Mouse (Mus musculus) cerebral cortex, adult 2 months (tissue): ENCODE results near the gene Mea1.

ENCODE experiments used
- WGBS: fragments of 180-500 bp; shearing (Covaris S2); methylation state at CpG from one replicate; pipeline ENCODE4 v1.1.7; 2018; 5-methylcytosine and 5-hydroxymethylcytosine counted together

Mea1 gene

GRCm38 (mm10) chr17:46669911-46670310 lies 8.7 kb upstream of the Mea1 start:
- 96% methylated on average over 10 of the region's 10 CpGs for WGBS

GRCm38 (mm10) chr17:46673850-46674529 lies 4.6 kb upstream of the Mea1 start, which contains the start of gene Rrp36:
Rrp36 (minus strand) TSS chr17:46674352.
- under 1% methylated on average over 43 of the region's 43 CpGs for WGBS

- 19% methylated on average over 15 of the region's 15 CpGs for WGBS
Observed at GRCm38 (mm10) chr17:46674530-46675283, 3.9 kb upstream of the Mea1 start.

DNA sequence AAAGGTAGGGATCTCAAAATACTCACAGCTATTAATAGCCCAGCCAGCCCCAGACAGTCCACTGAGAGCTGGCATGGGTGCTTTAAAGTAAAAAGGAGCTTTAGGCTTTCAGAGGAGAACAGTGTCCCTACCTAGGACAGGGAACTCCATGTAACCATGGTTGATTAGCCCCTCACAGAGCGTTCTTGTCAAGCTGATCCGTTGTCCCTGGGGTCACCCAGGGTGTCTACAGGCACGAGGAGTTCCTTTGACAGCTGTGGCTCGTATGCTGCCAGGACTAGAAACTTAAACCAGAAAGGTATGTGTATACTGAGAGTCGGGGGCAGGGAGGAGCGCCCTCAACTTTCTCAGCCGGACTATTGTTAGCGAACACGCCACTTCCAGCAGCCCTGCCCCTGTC lies 318 bp downstream of the Mea1 start:
- 51% methylated on average over 9 of the region's 9 CpGs for WGBS

GRCm38 (mm10) chr17:46679843-46680759 lies 1.5 kb downstream of the Mea1 start:
- under 1% methylated on average over 34 of the region's 34 CpGs for WGBS

GRCm38 (mm10) chr17:46680760-46681373 lies 2.3 kb downstream of the Mea1 start, which contains the start of gene Klhdc3:
Klhdc3 (minus strand) TSS chr17:46680914.
- under 1% methylated on average over 49 of the region's 49 CpGs for WGBS

- 25% methylated on average over 12 of the region's 12 CpGs for WGBS
Observed at GRCm38 (mm10) chr17:46681466-46682118, 3.0 kb downstream of the Mea1 start.

DNA sequence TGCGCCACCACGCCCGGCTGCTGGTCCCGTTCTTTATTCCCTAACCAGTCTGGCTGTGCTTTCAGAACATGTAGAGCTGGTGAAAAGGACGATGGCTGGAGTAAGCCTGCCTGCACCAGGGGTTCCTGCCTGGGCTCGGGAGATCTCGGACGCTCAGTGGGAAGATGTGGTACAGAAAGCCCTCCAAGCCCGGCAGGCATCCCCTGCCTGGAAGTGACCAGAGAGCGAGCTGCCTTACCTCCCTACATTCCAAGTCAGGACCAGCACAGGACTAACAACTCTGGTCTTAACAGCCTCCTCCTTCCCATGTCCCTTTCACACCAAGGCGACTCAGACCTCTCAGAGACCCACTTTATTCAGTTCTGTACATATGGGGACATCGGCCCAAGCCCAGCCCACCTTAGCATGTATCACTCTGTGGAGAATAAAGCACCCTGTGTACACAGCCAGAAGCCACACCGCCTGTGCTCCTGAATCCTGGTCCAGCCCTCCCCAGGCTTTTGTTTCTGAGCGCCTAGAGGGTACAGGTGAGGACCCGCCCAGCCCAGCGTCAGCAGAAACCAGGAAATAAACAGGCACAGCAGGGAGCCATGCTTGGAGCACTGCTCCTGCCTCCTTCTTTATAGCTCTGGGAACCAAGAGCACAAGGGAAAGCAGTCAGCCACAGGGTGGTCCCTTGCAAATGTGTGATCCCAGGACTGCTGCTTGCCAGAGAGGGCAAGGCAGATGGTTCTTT lies 4.2 kb downstream of the Mea1 start:
- WGBS: 78% methylated on average over 16 of the region's 16 CpGs

- WGBS: 88% methylated on average over 6 of the region's 6 CpGs
Observed at GRCm38 (mm10) chr17:46685913-46686312, 7.3 kb downstream of the Mea1 start.

GRCm38 (mm10) chr17:46690665-46691064 lies 12.1 kb downstream of the Mea1 start:
- WGBS: 90% methylated on average over 12 of the region's 12 CpGs

- WGBS: 97% methylated on average over 2 of the region's 2 CpGs
Observed at GRCm38 (mm10) chr17:46691390-46691789, 12.8 kb downstream of the Mea1 start.

DNA sequence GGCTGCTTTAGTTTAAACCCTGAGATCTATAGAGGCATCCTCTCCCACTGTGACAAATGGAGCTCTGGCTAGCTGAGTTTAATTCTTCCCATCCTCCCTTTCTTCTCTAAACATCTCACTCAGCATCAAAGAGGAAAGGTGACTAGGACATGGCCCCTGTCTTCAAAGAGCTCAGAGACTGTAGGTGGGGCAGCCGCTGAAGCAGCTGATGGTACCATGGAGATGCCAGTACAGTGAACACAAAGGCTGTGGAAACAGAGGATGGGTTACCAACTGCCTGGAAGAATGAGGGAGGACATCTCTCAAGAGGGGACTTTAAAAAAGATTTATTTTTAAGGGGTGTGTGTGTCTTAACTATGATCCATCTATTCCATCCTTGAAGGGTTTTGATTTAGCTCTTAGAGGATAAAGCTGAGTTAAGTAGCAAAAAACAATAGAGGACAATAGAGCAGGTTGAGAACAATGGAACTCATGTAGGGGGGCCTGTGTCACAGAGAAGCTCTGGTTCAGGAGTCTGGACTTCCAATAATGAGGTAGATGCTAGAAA lies 16.0 kb downstream of the Mea1 start:
- 79% methylated on average over 1 of the region's 1 CpGs for WGBS

- 92% methylated on average over 6 of the region's 6 CpGs for WGBS
Observed at GRCm38 (mm10) chr17:46698515-46698914, 19.9 kb downstream of the Mea1 start.

GRCm38 (mm10) chr17:46699245-46699644 lies 20.7 kb downstream of the Mea1 start:
- 84% methylated on average over 5 of the region's 5 CpGs for WGBS

DNA sequence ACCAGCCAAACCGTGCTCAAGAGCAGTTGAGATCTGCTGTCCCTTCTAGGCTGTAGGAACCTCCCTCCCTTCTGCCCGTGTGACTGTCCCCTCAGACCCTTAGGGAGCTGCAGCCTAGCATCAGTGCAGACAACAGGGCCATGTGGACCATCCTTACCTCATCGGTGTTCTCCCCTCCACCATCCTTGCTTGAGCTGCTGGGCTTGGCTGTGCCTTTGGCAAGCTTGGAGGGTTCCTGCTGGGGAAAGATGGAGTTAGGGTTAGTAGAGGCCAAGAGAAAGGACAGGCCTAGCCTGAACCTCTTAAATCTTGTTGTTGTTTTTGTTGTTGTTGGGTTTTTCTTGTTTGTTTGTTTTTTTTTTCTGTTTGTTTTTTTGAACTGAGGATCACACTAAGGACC lies 21.3 kb downstream of the Mea1 start:
- 87% methylated on average over 3 of the region's 3 CpGs for WGBS

- 41% methylated on average over 12 of the region's 12 CpGs for WGBS
Observed at GRCm38 (mm10) chr17:46701489-46701888, 22.9 kb downstream of the Mea1 start.

GRCm38 (mm10) chr17:46702100-46702499 lies 23.5 kb downstream of the Mea1 start:
- WGBS: 59% methylated on average over 12 of the region's 12 CpGs

- WGBS: 79% methylated on average over 5 of the region's 5 CpGs
Observed at GRCm38 (mm10) chr17:46702506-46702905, 23.9 kb downstream of the Mea1 start.

GRCm38 (mm10) chr17:46703971-46704886 lies 25.6 kb downstream of the Mea1 start:
- WGBS: 4% methylated on average over 41 of the region's 41 CpGs
